Mouse (Mus musculus) lung, postnatal 0 days (tissue): Measurements from ENCODE around the gene Pask.

Experiments used
- CTCF ChIP-seq: IDR thresholded peaks from 2 replicates; pipeline ENCODE4 v1.5.1; 2016; ENCODE audit warnings: antibody characterized with exemption, mild to moderate bottlenecking
- EP300 ChIP-seq: IDR thresholded peaks from 2 replicates; pipeline ENCODE4 v1.6.1; 2016; ENCODE audit warnings: antibody characterized with exemption, mild to moderate bottlenecking, control low read depth

- no peak for TF ChIP-seq CTCF
- no peak for TF ChIP-seq EP300
Observed at GRCm38 (mm10) chr1:93362661-93363060, 19.4 kb upstream of the Pask start.
